Comparison of ENCODE assay signal across 8 mouse cellular contexts in genomic region chr7:46957831-46958691, GRCm38 (mm10). TPM values are rescaled to one million over a fixed set of nuclear protein-coding genes. Genes with fewer than 3 reads are reported as not detected.
A peak's percentile ranks its signal among the peaks of the same experiment; 100 is the strongest.
DNase-seq lines count a peak whose midpoint lies in the region; ATAC-seq and TF ChIP-seq lines count a peak whose summit lies in the region.

Gene Uevld, minus strand, starts transcription at chr7:46958527.

- peak; percentile 91 for ATAC-seq in forebrain, postnatal 0 days
- peak; percentile 89 for ATAC-seq in lung, embryonic 15.5 days (ENCODE audit: borderline replicate concordance, extremely low read depth, low FRiP score, low TSS enrichment)

- DNase-seq in MEL (ENCODE audit: low read depth, low spot score) = peak; percentile 94
- DNase-seq in cerebellum, adult 2 months = peak; percentile 98
- DNase-seq in forebrain, postnatal 0 days = peak; percentile 90
- peak; percentile 97 for DNase-seq in heart, postnatal 4 days
- DNase-seq in layer of hippocampus, adult 8-10 months (ENCODE audit: low spot score in 2 of 2) = peak; percentile 87 to 90
- peak; percentile 90 for DNase-seq in ovary, adult 18-20 months (ENCODE audit: low spot score)
- peak; percentile 88 for DNase-seq in thymus, postnatal 0 days (ENCODE audit: low spot score)

- no peak for TF ChIP-seq EP300 in MEL (IDR thresholded peaks at IDR 0.05; ENCODE audit: low read depth in 1 of 2, low read length in 2 of 2)

- H3K27ac ChIP-seq in MEL (ENCODE audit: control insufficient read depth, low read depth, low read length) = no peak within 1 kb of the TSS
- peak within 1 kb of the TSS; percentile 8; the same call in 1 of the 2 replicates for H3K27ac ChIP-seq in cerebellum, adult 2 months (ENCODE audit: insufficient read depth, low read length)
- peak within 1 kb of the TSS; percentile 70 for H3K27ac ChIP-seq in forebrain, postnatal 0 days (ENCODE audit: low read depth, low read length)
- peak within 1 kb of the TSS; percentile 30; the same call in 1 of the 2 replicates for H3K27ac ChIP-seq in lung, embryonic 15.5 days

- no peaks in the 10 kb centered on the region for H3K9me3 ChIP-seq in MEL (replicated peaks; ENCODE audit: insufficient read depth, low read length)
- H3K9me3 ChIP-seq in forebrain, postnatal 0 days (ENCODE audit: low read length) = no peaks in the 10 kb centered on the region
- H3K9me3 ChIP-seq in lung, embryonic 15.5 days = no peaks in the 10 kb centered on the region

- peak; percentile 46 to 60; a peak in 1 of 4 replicates for TF ChIP-seq POLR2A in MEL (IDR thresholded peaks at IDR 0.05; ENCODE audit: control insufficient read depth in 1 of 2, insufficient read depth in 1 of 2, low read depth in 1 of 2, low read length in 2 of 2, poor library complexity in 1 of 2)
- TF ChIP-seq POLR2A in cerebellum, adult 2 months (IDR thresholded peaks at IDR 0.05; ENCODE audit: borderline replicate concordance, insufficient read depth, low read length) = peak; percentile 60

- H3K4me1 ChIP-seq in MEL (ENCODE audit: control insufficient read depth in 1 of 2, insufficient read depth in 2 of 2, low read length in 2 of 2) = peaks cover 17 to 22% of the 10 kb centered on the region in 2 experiments
- peaks cover 3% of the 10 kb centered on the region; the same call in 1 of the 2 replicates for H3K4me1 ChIP-seq in cerebellum, adult 2 months (ENCODE audit: control insufficient read depth, insufficient read depth, low read length)
- H3K4me1 ChIP-seq in forebrain, postnatal 0 days (ENCODE audit: insufficient read depth) = peaks cover 7% of the 10 kb centered on the region; the same call in 1 of the 2 replicates
- H3K4me1 ChIP-seq in lung, embryonic 15.5 days = peaks cover 19% of the 10 kb centered on the region

- no peak for TF ChIP-seq RAD21 in MEL (IDR thresholded peaks at IDR 0.05; ENCODE audit: low read depth, low read length)

- peaks cover 2 to 23% of the 10 kb centered on the region in 2 experiments; a peak in 3 of 4 replicates for H3K36me3 ChIP-seq in MEL (ENCODE audit: control insufficient read depth in 1 of 2, insufficient read depth in 2 of 2, low read length in 2 of 2)
- peaks cover 11% of the 10 kb centered on the region for H3K36me3 ChIP-seq in forebrain, postnatal 0 days (ENCODE audit: insufficient read depth)
- H3K36me3 ChIP-seq in lung, embryonic 15.5 days = peaks cover 18% of the 10 kb centered on the region

- no peaks in the 10 kb centered on the region for H3K79me2 ChIP-seq in MEL (ENCODE audit: control insufficient read depth, insufficient read depth, low read length, poor library complexity)

- H3K4me3 ChIP-seq in MEL (ENCODE audit: control insufficient read depth in 1 of 2, insufficient read depth in 1 of 2, low read depth in 2 of 2, low read length in 2 of 2) = peak within 1 kb of the TSS; percentile 63 to 96
- peak within 1 kb of the TSS; percentile 80 for H3K4me3 ChIP-seq in cerebellum, adult 2 months (replicated peaks; ENCODE audit: insufficient read depth, low read depth, low read length)
- H3K4me3 ChIP-seq in forebrain, postnatal 0 days (ENCODE audit: low read depth, low read length) = peak within 1 kb of the TSS; percentile 71
- H3K4me3 ChIP-seq in lung, embryonic 15.5 days = peak within 1 kb of the TSS; percentile 72

- WGBS in cerebellum, adult 2 months = under 1% methylated on average over 51 of the region's 51 CpGs
- 2% methylated on average over 50 of the region's 51 CpGs for WGBS in forebrain, postnatal 0 days
- under 1% methylated on average over 51 of the region's 51 CpGs for WGBS in lung, embryonic 15.5 days

- H3K9ac ChIP-seq in MEL (ENCODE audit: control insufficient read depth, low read depth, low read length, poor library complexity, severe bottlenecking) = peak within 1 kb of the TSS; percentile 63
- peak within 1 kb of the TSS; percentile 78 for H3K9ac ChIP-seq in forebrain, postnatal 0 days
- peak within 1 kb of the TSS; percentile 74 for H3K9ac ChIP-seq in lung, embryonic 15.5 days

- TF ChIP-seq CTCF in MEL (IDR thresholded peaks at IDR 0.05 in 2 of 3, conservative IDR thresholded peaks at IDR 0.05 in 1 of 3; ENCODE audit: control insufficient read depth in 1 of 3, insufficient read depth in 1 of 3, low read depth in 2 of 3, low read length in 3 of 3, poor library complexity in 1 of 3, severe bottlenecking in 1 of 3) = no peak
- TF ChIP-seq CTCF in cerebellum, adult 2 months (IDR thresholded peaks at IDR 0.05; ENCODE audit: borderline replicate concordance, insufficient read depth, low read depth, low read length) = no peak
- no peak; the same call in 1 of the 2 replicates for TF ChIP-seq CTCF in forebrain, postnatal 0 days (IDR thresholded peaks at IDR 0.05; ENCODE audit: low read depth)

- H3K27me3 ChIP-seq in MEL (ENCODE audit: control insufficient read depth in 1 of 2, insufficient read depth in 2 of 2, low read length in 2 of 2) = no peaks in the 10 kb centered on the region; a peak in 1 of 4 replicates
- H3K27me3 ChIP-seq in cerebellum, adult 2 months (ENCODE audit: control insufficient read depth, insufficient read depth, low read length) = no peaks in the 10 kb centered on the region
- H3K27me3 ChIP-seq in forebrain, postnatal 0 days (ENCODE audit: insufficient read depth, low read length) = no peaks in the 10 kb centered on the region
- peaks cover 4% of the 10 kb centered on the region; the same call in 1 of the 2 replicates for H3K27me3 ChIP-seq in lung, embryonic 15.5 days

- H3K4me2 ChIP-seq in forebrain, postnatal 0 days (ENCODE audit: low read depth) = peak within 1 kb of the TSS; percentile 64
- H3K4me2 ChIP-seq in lung, embryonic 15.5 days = peak within 1 kb of the TSS; percentile 73

TF ChIP-seq in MEL, 35 proteins besides CTCF, POLR2A, EP300 and RAD21:
- TF ChIP-seq MAX (IDR thresholded peaks at IDR 0.05; ENCODE audit: low read length) = peak; percentile 51; the same call in 1 of the 2 replicates
- no peak; the same call in 1 of the 2 replicates for TF ChIP-seq KAT2A (conservative IDR thresholded peaks at IDR 0.05; ENCODE audit: low read depth, low read length)
- TF ChIP-seq MAFK (IDR thresholded peaks at IDR 0.05; ENCODE audit: borderline replicate concordance, low read depth, low read length) = no peak
- 0 out of 2 replicates have a peak, but pooled peaks have one; percentile 30 for TF ChIP-seq TCF12 (IDR thresholded peaks at IDR 0.05; ENCODE audit: low read depth, low read length)
- TF ChIP-seq RCOR1 (IDR thresholded peaks at IDR 0.05; ENCODE audit: low read depth, low read length) = no peak
- peak; percentile 86 for TF ChIP-seq MXI1 (IDR thresholded peaks at IDR 0.05; ENCODE audit: low read depth, low read length)
- TF ChIP-seq NELFE (IDR thresholded peaks at IDR 0.05; ENCODE audit: low read depth, low read length) = 0 out of 2 replicates have a peak, but pooled peaks have one; percentile 53
- TF ChIP-seq CHD2 (IDR thresholded peaks at IDR 0.05; ENCODE audit: low read length) = no peak
- peak; percentile 53; the same call in 1 of the 2 replicates for TF ChIP-seq ELF1 (IDR thresholded peaks at IDR 0.05; ENCODE audit: low read depth, low read length)
- 0 out of 2 replicates have a peak, but pooled peaks have one; percentile 32 for TF ChIP-seq POLR2AphosphoS2 (IDR thresholded peaks at IDR 0.05; ENCODE audit: low read length)
- TF ChIP-seq ZKSCAN1 (IDR thresholded peaks at IDR 0.05; ENCODE audit: low read depth, low read length) = no peak
- no peak for TF ChIP-seq SMC3 (IDR thresholded peaks at IDR 0.05; ENCODE audit: low read depth, low read length)
- 0 out of 2 replicates have a peak, but pooled peaks have one; percentile 42 for TF ChIP-seq MAZ (IDR thresholded peaks at IDR 0.05; ENCODE audit: low read depth, low read length)
- TF ChIP-seq JUND (IDR thresholded peaks at IDR 0.05; ENCODE audit: low read depth, low read length) = no peak
- peak; percentile 78 for TF ChIP-seq HCFC1 (IDR thresholded peaks at IDR 0.05; ENCODE audit: low read depth, low read length)
- peak; percentile 91 for TF ChIP-seq SIN3A (IDR thresholded peaks at IDR 0.05; ENCODE audit: low read length)
- peak; percentile 39; the same call in 1 of the 2 replicates for TF ChIP-seq ETS1 (IDR thresholded peaks at IDR 0.05; ENCODE audit: low read depth, low read length)

RNA-seq across cellular contexts. Expression of gene Uevld, which starts in this region (rescaled TPM):
- 1.9 and 2.8 TPM in 2 replicates for total RNA-seq in MEL (2012; rRNA removed)
- polyA plus RNA-seq in MEL (2012; ENCODE audit: insufficient read depth in 1 of 2, insufficient read length in 2 of 2, low read depth in 1 of 2, low replicate concordance in 2 of 2, missing spikeins in 1 of 2) = 1 to 10 TPM in 1 of 2 experiments, not detected in 1; 5.4 TPM
- 7.4 and 8.0 TPM in 2 replicates for polyA plus RNA-seq in cerebellum, adult 2 months (2012; rRNA removed)
- total RNA-seq in forebrain, postnatal 0 days (2014; rRNA removed) = 9.2 and 12.0 TPM in 2 replicates
- polyA plus RNA-seq in forebrain, postnatal 0 days (2015; fragmentation: Nextera tagmentation; extraction: Ambion mirVana) = 3.2 and 4.6 TPM in 2 replicates
- 10 to 100 TPM; 14.9 to 16.8 TPM for total RNA-seq in heart, postnatal 4 days (2021)
- total RNA-seq in layer of hippocampus, adult 8-10 months (2022) = 10 to 100 TPM; 12.3 to 24.1 (median 17.4) TPM
- 12.1 and 13.1 TPM in 2 replicates for polyA plus RNA-seq in lung, embryonic 15.5 days (2015; fragmentation: Nextera tagmentation; extraction: Ambion mirVana)
- polyA plus RNA-seq in thymus, postnatal 0 days (2015; fragmentation: Nextera tagmentation; extraction: Ambion mirVana) = 6.1 and 6.4 TPM in 2 replicates
